Mouse (Mus musculus): ENCODE results near the gene Bicral. TPM values are rescaled to one million over a fixed set of nuclear protein-coding genes. Genes with fewer than 3 reads are reported as not detected.
"Not testable (repeated sequence)": the region's sequence is repeated elsewhere in the genome, so short reads cannot be mapped to it uniquely, and the experiment has no call there.

The Bicral gene
- polyA plus RNA-seq, 1 experiment from 2014 or later: 4.6 TPM

DNA sequence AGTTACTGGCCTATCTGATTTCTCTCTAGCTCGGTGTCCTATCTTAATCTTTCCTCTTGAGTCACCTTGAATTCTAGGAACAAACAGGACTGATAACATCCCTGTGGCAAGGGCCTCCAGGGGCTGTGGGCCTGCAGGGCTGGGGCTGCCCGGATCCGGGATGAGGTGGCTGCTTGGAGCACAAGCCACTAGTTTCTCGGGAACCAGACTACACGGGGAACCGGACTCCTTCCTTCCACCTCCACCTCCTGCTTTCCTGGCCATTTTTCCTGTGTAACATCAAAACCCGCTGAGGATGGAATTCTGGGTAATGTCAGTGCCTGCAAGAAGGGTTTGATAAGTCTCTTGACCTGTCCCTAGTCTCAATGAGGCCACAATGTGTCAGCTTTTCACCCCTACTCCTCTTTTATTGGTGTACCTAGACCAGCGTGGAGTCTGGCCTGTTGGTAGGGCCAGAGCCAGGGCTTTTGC is 3.6 kb downstream of the Bicral start:
- no peak for ATAC-seq (ENCODE audit: insufficient number of reproducible peaks, insufficient read depth, low FRiP score, low TSS enrichment)
- no peak overlapping the region for H3K9ac ChIP-seq
- peak overlapping the region; percentile 69 for H3K27ac ChIP-seq
- no peaks in the 10 kb centered on the region for H3K9me3 ChIP-seq
- 80% methylated on average over 8 of the region's 8 CpGs for WGBS
- no peaks in the 10 kb centered on the region for H3K27me3 ChIP-seq
- H3K36me3 ChIP-seq: no peaks in the 10 kb centered on the region
- H3K4me1 ChIP-seq: peaks cover 22% of the 10 kb centered on the region
- H3K4me2 ChIP-seq (replicated peaks): peak overlapping the region; percentile 63; the same call in 1 of the 2 replicates
- no peak overlapping the region for H3K4me3 ChIP-seq

DNA sequence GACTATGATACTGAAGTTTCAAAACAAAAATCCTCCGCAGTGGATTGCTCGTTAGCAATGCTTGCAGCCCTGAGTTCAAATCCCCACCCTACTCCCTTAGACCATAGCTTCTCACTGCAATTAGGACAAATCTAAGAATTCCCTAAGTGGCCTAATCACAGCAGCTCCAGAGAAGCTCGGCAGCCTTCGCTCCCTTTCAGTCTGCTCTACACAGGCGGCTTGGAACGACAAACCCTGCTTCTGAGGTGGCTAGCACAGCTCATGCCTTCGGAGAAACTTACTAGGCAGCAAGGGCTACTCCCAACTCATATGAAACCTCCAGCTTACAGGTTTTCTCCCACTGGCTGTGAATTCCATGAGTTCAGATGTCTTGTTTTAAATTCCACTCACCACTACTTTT is 4.2 kb downstream of the Bicral start:
- 86% methylated on average over 7 of the region's 7 CpGs for WGBS
- Histone ChIP-seq H3K9ac (no peak overlapping the region), H3K4me3 (no peak overlapping the region), H3K4me2 (replicated peaks) (no peak overlapping the region), H3K4me1 (peaks cover 22% of the 10 kb centered on the region), H3K36me3 (no peaks in the 10 kb centered on the region), H3K9me3 (no peaks in the 10 kb centered on the region), H3K27ac (peak overlapping the region; percentile 69; the same call in 1 of the 2 replicates), H3K27me3 (no peaks in the 10 kb centered on the region)
- no peak for ATAC-seq (ENCODE audit: insufficient number of reproducible peaks, insufficient read depth, low FRiP score, low TSS enrichment)

DNA sequence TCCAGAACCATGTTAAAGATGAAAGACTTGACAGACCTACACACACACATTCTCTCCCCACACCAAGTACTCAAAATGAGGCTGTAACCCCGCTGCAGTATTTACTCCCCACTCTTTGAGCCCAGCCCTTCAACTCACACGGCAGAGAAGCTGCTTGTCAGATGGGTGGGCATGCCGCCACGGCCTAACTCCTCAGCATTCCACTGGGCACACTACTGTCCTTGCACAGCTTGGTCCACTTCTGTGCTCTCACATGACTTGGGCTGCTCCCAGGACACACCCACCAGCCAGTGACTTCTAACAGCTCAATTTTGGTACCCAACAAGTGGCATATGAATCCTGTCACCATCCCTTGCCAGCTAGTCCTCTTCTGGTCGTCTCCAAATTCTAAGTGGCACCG is 5.0 kb downstream of the Bicral start:
- 62% methylated on average over 6 of the region's 6 CpGs for WGBS
- no peak overlapping the region for H3K9ac ChIP-seq
- H3K36me3 ChIP-seq: no peaks in the 10 kb centered on the region
- ATAC-seq (ENCODE audit: insufficient number of reproducible peaks, insufficient read depth, low FRiP score, low TSS enrichment): no peak
- H3K4me2 ChIP-seq (replicated peaks): no peak overlapping the region
- no peak overlapping the region for H3K4me3 ChIP-seq
- no peaks in the 10 kb centered on the region for H3K27me3 ChIP-seq
- H3K27ac ChIP-seq: peak overlapping the region; percentile 41
- peaks cover 22% of the 10 kb centered on the region for H3K4me1 ChIP-seq
- no peaks in the 10 kb centered on the region for H3K9me3 ChIP-seq

DNA sequence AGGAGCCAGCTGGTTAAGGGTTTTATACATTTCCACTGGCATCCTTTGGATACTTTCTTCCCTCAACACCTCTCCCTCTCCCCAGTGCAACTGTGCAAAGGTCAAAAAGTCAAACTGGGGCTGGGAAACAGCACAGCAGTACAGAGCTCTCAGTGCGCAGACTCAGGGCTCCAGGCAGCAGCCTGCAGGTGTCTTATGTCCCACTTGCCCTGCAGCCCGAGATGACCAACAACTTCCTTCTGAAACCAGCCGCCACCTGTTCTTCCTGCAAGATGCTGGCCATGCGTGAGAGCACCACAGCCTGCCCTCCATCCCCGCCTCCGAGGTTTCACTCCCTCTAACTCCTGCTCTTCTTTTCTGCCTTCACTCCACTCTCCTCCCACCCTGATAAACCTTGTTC is 5.6 kb downstream of the Bicral start:
- 40% methylated on average over 6 of the region's 6 CpGs for WGBS
- Histone ChIP-seq H3K4me2 (replicated peaks) (no peak overlapping the region), H3K9ac (no peak overlapping the region), H3K4me1 (peaks cover 22% of the 10 kb centered on the region), H3K27ac (peak overlapping the region; percentile 41), H3K4me3 (no peak overlapping the region), H3K36me3 (no peaks in the 10 kb centered on the region), H3K9me3 (no peaks in the 10 kb centered on the region), H3K27me3 (no peaks in the 10 kb centered on the region)
- no peak for ATAC-seq (ENCODE audit: insufficient number of reproducible peaks, insufficient read depth, low FRiP score, low TSS enrichment)

DNA sequence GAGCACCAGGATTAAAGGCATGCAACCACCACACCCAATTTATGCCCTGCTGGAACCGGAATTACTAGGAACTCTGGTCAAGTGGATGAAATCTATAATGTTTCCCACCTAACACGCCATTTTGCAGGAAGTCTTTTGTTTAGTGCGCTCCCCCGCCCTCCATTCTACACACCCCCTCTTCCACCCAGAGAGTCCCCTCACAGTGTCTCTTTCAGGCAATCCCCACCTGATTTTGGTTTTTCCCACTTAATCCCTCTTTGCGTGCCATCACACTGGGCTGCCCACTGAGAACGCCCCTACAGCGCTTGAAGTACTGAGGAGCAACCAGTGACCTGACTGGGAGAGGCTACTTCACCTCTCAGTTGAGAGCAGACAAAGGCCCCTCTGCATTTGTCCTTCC is 11.1 kb downstream of the Bicral start:
- no peaks in the 10 kb centered on the region for H3K4me1 ChIP-seq
- WGBS: 90% methylated on average over 7 of the region's 7 CpGs
- 0 out of 2 replicates have a peak, but pooled peaks cover 4% of the 10 kb centered on the region for H3K36me3 ChIP-seq
- no peak for ATAC-seq (ENCODE audit: insufficient number of reproducible peaks, insufficient read depth, low FRiP score, low TSS enrichment)
- no peaks in the 10 kb centered on the region for H3K9me3 ChIP-seq
- no peak overlapping the region for H3K9ac ChIP-seq
- no peak overlapping the region for H3K27ac ChIP-seq
- H3K4me2 ChIP-seq (replicated peaks): no peak overlapping the region
- no peaks in the 10 kb centered on the region for H3K27me3 ChIP-seq
- H3K4me3 ChIP-seq: no peak overlapping the region

DNA sequence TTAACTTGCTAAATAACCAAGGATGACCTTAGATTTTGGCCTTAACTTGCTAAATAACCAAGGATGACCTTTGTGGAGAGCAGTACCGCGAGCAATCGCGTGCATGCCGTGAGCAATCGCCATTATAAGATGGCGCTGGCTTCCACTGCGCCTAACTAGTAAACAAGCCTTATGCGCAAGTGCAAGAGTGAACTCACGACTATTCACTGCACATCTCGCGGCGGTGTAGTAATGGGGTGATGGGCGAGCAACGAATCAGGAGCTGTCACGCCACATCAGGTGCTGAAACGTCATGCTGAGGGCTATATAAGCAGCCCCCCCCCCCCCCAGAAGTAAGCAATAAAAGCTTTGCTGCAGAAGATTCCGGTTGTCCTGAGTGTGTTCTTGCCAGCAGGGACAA is 11.7 kb downstream of the Bicral start:
- not testable (repeated sequence) for H3K27ac ChIP-seq; H3K9ac ChIP-seq; H3K4me2 ChIP-seq (replicated peaks); ATAC-seq (ENCODE audit: insufficient number of reproducible peaks, insufficient read depth, low FRiP score, low TSS enrichment); H3K27me3 ChIP-seq; H3K4me1 ChIP-seq; H3K9me3 ChIP-seq; H3K36me3 ChIP-seq; H3K4me3 ChIP-seq
- 95% methylated on average over 18 of the region's 18 CpGs for WGBS

DNA sequence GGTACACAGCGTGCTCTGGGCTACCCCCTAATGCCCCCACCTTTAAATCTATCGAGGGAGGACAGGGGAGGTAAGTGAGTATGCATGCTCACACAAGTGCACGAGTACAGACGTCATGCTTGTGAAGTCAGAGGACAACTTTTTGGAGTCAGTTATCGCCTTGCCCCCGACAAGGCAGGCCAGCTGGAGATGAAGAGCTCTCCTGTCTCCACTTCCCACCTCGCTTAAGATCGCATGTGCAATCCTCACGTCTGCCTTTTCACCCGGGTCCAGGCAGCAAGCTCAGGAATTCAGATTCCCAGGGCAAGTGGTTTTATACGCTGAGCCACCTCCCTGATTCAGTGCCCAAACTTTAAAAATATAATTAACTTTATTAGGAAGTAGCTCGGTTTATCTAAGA is 13.0 kb downstream of the Bicral start:
- Histone ChIP-seq H3K9ac (no peak overlapping the region), H3K4me3 (no peak overlapping the region), H3K4me1 (no peaks in the 10 kb centered on the region), H3K4me2 (replicated peaks) (no peak overlapping the region), H3K36me3 (0 out of 2 replicates have a peak, but pooled peaks cover 6% of the 10 kb centered on the region), H3K27ac (no peak overlapping the region), H3K9me3 (no peaks in the 10 kb centered on the region), H3K27me3 (no peaks in the 10 kb centered on the region)
- no peak for ATAC-seq (ENCODE audit: insufficient number of reproducible peaks, insufficient read depth, low FRiP score, low TSS enrichment)
- 84% methylated on average over 12 of the region's 12 CpGs for WGBS

DNA sequence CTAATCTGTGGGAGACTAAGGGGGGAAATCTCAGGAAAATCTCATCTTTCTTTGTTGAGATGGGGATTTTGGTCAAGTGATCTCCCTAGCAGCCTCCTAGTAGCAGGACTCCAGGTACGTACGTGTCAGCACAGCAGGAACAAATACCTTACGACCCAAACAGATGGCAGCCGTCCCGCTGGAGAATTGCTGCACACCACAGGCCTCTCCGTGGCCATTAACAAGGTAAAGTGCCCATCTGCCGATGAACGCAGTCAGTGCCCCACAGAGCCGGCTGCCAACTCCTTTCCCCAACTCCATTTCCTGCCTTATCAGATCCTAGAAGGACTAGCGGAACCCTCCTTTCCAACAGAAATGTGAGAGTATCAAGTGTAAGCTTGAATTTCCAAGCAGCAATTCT is 13.5 kb downstream of the Bicral start:
- no peak overlapping the region for H3K4me3 ChIP-seq
- no peak overlapping the region for H3K9ac ChIP-seq
- H3K27ac ChIP-seq: no peak overlapping the region
- ATAC-seq (ENCODE audit: insufficient number of reproducible peaks, insufficient read depth, low FRiP score, low TSS enrichment): no peak
- no peaks in the 10 kb centered on the region for H3K27me3 ChIP-seq
- WGBS: 63% methylated on average over 10 of the region's 10 CpGs
- no peaks in the 10 kb centered on the region for H3K4me1 ChIP-seq
- no peaks in the 10 kb centered on the region for H3K9me3 ChIP-seq
- H3K4me2 ChIP-seq (replicated peaks): no peak overlapping the region
- H3K36me3 ChIP-seq: 0 out of 2 replicates have a peak, but pooled peaks cover 6% of the 10 kb centered on the region

DNA sequence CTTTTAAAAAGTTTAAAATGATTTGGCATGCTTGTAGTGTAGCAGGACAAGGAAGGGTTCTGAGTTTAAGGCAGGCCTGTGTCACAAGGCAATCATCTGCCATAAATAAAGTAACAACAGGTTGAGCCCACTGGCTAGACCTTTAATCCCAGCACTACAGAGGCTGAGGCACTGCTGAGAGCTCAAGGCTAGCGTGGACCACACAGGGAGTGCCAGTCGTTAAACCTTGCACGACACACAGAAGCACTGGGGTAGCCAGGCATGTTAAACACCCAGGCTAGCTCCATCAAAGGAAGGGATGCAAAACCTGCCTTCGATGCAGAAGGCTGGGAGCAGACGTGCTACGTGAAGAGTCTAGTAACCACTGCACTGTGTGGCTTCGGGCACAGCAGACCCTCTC is 14.6 kb downstream of the Bicral start:
- Histone ChIP-seq H3K36me3 (0 out of 2 replicates have a peak, but pooled peaks cover 6% of the 10 kb centered on the region), H3K9ac (no peak overlapping the region), H3K27me3 (no peaks in the 10 kb centered on the region), H3K4me2 (replicated peaks) (no peak overlapping the region), H3K27ac (no peak overlapping the region), H3K4me1 (no peaks in the 10 kb centered on the region), H3K9me3 (no peaks in the 10 kb centered on the region), H3K4me3 (no peak overlapping the region)
- whole genome bisulfite sequencing: 83% methylated on average over 7 of the region's 7 CpGs
- ATAC-seq (ENCODE audit: insufficient number of reproducible peaks, insufficient read depth, low FRiP score, low TSS enrichment): no peak

DNA sequence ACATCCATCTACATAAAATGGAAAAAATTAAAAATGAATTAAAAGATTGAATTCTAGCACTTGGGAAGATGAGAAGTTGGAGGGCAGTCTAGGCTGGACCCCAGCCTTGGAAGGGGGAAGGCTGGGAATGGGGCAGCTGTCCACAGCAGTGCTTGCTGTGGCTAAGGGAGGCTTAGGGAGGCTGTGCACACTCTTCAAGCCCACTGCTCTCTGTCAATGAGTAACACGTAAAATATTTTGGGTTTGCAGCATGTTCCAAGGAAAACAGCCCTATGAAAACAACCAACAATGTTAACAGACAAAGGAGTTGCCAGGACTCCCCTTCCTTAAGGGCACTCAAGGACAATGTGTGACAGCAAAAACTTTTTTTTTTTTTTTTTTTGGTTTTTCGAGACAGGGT is 15.3 kb downstream of the Bicral start:
- no peak overlapping the region for H3K4me2 ChIP-seq (replicated peaks)
- ATAC-seq (ENCODE audit: insufficient number of reproducible peaks, insufficient read depth, low FRiP score, low TSS enrichment): no peak
- H3K36me3 ChIP-seq: 0 out of 2 replicates have a peak, but pooled peaks cover 6% of the 10 kb centered on the region
- H3K27me3 ChIP-seq: no peaks in the 10 kb centered on the region
- H3K4me1 ChIP-seq: no peaks in the 10 kb centered on the region
- 70% methylated on average over 2 of the region's 2 CpGs for WGBS
- no peaks in the 10 kb centered on the region for H3K9me3 ChIP-seq
- H3K9ac ChIP-seq: no peak overlapping the region
- no peak overlapping the region for H3K4me3 ChIP-seq
- H3K27ac ChIP-seq: no peak overlapping the region

DNA sequence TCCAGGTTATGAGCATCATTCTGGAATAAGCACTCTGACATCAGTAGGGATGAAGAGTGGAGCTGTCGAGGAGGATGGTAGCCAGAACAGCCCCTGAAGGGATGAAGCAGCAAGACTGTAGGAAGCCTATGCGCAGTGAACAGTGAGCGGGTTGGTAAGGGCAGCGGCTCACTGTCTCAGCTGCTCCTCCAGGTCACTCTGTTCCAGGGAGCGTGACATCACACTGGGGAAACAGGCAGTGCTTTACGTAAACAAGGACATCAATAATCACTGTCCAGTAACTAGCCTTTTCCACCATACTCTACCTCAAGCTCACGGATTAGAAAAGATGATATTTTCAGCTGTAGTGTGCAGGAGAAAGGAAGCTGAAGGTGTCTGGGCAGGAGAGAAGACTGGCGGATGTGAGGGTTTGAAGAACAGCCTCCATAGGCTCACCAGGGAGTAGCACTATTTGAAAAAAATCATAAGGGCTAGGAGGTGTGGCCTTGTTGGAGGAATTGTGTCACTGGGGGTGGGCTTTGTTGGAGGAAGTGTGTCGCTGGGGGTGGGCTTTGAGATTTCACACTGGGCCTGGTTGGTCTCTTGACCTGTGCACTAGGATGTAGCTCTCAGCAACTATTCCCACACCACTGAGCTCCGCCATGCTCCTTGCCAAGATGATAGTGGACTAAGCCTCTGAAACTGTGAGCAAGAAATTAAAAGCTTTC is 17.8 kb downstream of the Bicral start:
- no peaks in the 10 kb centered on the region for H3K27me3 ChIP-seq
- no peak overlapping the region for H3K4me3 ChIP-seq
- no peak overlapping the region for H3K27ac ChIP-seq
- 89% methylated on average over 10 of the region's 10 CpGs for WGBS
- no peaks in the 10 kb centered on the region for H3K4me1 ChIP-seq
- no peak overlapping the region for H3K9ac ChIP-seq
- H3K4me2 ChIP-seq (replicated peaks): no peak overlapping the region
- no peak for ATAC-seq (ENCODE audit: insufficient number of reproducible peaks, insufficient read depth, low FRiP score, low TSS enrichment)
- H3K9me3 ChIP-seq: no peaks in the 10 kb centered on the region
- 0 out of 2 replicates have a peak, but pooled peaks cover 6% of the 10 kb centered on the region for H3K36me3 ChIP-seq

DNA sequence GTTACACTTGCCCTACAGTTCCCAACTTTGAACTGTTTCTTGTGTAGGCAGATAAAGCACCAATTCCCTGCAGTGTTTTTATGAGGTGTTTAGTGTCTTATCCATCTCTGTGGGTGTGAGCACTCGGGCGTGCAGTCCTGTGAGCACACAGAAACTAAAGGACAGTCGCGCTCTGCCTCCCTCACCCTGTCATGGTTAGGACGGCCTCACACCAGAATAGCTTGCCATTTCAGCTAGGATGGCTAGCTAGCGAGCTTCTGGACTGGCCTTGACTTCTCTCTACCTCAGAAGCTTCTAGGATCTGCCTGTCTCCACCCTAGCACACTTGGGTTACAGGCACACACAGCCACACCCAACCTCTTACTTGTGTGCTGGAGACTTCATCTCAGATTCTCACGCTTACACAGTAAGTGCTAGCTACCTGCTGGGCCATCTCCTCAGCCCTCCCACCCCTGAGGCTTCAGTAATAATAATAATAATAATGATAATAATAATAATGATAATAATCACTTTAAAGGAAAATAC is 19.8 kb downstream of the Bicral start:
- Histone ChIP-seq H3K4me2 (replicated peaks) (no peak overlapping the region), H3K27me3 (no peaks in the 10 kb centered on the region), H3K36me3 (0 out of 2 replicates have a peak, but pooled peaks cover 3% of the 10 kb centered on the region), H3K9me3 (no peaks in the 10 kb centered on the region), H3K4me3 (no peak overlapping the region), H3K9ac (no peak overlapping the region), H3K4me1 (no peaks in the 10 kb centered on the region), H3K27ac (no peak overlapping the region)
- WGBS: 91% methylated on average over 7 of the region's 7 CpGs
- no peak for ATAC-seq (ENCODE audit: insufficient number of reproducible peaks, insufficient read depth, low FRiP score, low TSS enrichment)
